Mouse (Mus musculus): Measurements from ENCODE around the gene Mmp25.

DNA sequence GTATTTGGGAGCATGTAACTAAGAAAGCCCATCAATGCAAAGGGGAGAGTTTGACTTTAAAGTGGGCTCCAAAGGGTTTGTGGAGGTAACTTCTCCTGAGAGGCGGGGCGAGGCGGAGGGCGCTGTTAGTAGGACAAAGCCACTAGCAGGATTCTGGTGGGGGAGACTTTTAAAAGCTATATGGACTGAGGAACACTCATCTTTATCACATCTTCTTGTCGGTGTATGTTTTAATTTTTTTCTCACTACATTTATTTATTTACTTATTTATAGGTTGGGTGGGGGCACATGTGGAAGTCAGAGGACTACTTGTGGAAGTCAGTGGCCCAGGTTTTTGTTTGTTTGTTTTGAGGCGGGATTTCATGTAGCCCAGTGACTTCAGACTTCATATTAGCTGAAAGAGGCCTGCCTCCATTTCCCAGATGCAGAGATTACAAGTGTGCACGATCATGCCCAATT lies 45.4 kb downstream of the Mmp25 start:
- no peak for TF ChIP-seq POLR2A (IDR thresholded peaks at IDR 0.05; ENCODE audit: control insufficient read depth, low read depth, low read length)
- TF ChIP-seq CTCF (IDR thresholded peaks at IDR 0.05; ENCODE audit: control insufficient read depth, insufficient read depth, insufficient replicate concordance, low read depth, low read length): no peak

Measured in testis, adult 2 months (tissue).